Mouse (Mus musculus): ENCODE measurements around the gene Fntb. TPM values are rescaled to one million over a fixed set of nuclear protein-coding genes. Genes with fewer than 3 reads are reported as not detected.

The Fntb gene
- total and polyA plus RNA-seq, 3 experiments = 11.7 to 28.5 TPM; not detected in 1

DNA sequence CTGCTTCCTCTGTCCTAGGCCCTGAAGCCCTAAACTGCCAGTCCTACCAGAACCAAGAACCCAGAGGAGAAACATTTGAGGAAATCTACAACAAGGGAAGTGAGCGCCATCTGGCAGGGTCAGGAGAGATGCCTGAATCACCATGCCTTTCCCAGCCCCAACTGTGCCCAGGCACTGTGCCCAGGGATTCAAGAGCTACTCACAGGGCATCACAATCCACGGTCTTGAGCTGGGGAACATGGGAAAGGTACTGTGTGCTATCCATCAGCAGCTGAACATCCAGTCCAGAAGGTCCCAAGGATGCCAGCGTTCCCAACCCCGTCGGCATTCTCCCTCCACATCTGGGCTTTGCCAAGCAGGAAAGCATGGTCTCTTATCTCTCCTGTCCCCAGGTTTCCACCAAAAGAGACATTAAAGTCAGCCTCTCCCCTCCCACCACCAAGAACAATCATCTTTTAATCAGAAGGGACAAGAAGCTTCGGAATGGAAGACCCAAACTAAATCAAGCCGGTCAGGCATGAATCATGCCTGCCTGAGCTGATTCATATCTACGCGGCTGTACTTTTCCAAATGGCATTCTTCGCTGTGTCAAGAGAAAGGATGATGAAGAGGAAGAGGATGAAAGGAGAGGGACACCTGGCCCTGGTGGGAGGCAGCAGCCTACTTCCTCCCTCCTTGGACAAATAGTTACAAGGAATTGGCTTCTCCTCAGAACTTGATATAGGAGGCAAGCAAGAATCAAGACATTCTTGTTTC, 39.8 kb downstream of the Fntb start:
- Histone ChIP-seq H3K36me3 (ENCODE audit: control insufficient read depth in 1 of 2, insufficient read depth in 2 of 2, low read length in 2 of 2) (no peaks in the 10 kb centered on the region), H3K27me3 (ENCODE audit: control insufficient read depth in 1 of 2, insufficient read depth in 2 of 2, low read length in 2 of 2) (no peaks in the 10 kb centered on the region), H3K27ac (ENCODE audit: control insufficient read depth, low read depth, low read length) (no peak overlapping the region), H3K9ac (ENCODE audit: control insufficient read depth, low read depth, low read length, poor library complexity, severe bottlenecking) (no peak overlapping the region), H3K9me3 (replicated peaks; ENCODE audit: insufficient read depth, low read length) (no peaks in the 10 kb centered on the region), H3K79me2 (ENCODE audit: control insufficient read depth, insufficient read depth, low read length, poor library complexity) (no peaks in the 10 kb centered on the region), H3K4me3 (ENCODE audit: control insufficient read depth in 1 of 2, insufficient read depth in 1 of 2, low read depth in 2 of 2, low read length in 2 of 2) (no peak overlapping the region), H3K4me1 (ENCODE audit: control insufficient read depth in 1 of 2, insufficient read depth in 2 of 2, low read length in 2 of 2) (no peaks in the 10 kb centered on the region)
- no peak for TF ChIP-seq POLR2AphosphoS2 (IDR thresholded peaks at IDR 0.05; ENCODE audit: low read length)
- no peak for TF ChIP-seq NRF1 (IDR thresholded peaks at IDR 0.05; ENCODE audit: insufficient read depth, low read depth, low read length, poor library complexity, severe bottlenecking)
- TF ChIP-seq MAX (IDR thresholded peaks at IDR 0.05; ENCODE audit: low read length) = no peak
- no peak for TF ChIP-seq GATA1 (IDR thresholded peaks at IDR 0.05; ENCODE audit: low read depth, low read length)
- TF ChIP-seq HCFC1 (IDR thresholded peaks at IDR 0.05; ENCODE audit: low read depth, low read length) = no peak
- TF ChIP-seq GABPA (IDR thresholded peaks at IDR 0.05; ENCODE audit: low read depth, low read length) = no peak
- TF ChIP-seq CTCF (IDR thresholded peaks at IDR 0.05 in 2 of 3, conservative IDR thresholded peaks at IDR 0.05 in 1 of 3; ENCODE audit: control insufficient read depth in 1 of 3, insufficient read depth in 1 of 3, low read depth in 2 of 3, low read length in 3 of 3, poor library complexity in 1 of 3, severe bottlenecking in 1 of 3) = no peak
- no peak for TF ChIP-seq NELFE (IDR thresholded peaks at IDR 0.05; ENCODE audit: low read depth, low read length)
- TF ChIP-seq TCF12 (IDR thresholded peaks at IDR 0.05; ENCODE audit: low read depth, low read length) = no peak
- TF ChIP-seq MEF2A (IDR thresholded peaks at IDR 0.05; ENCODE audit: extremely low read depth, insufficient replicate concordance, low read depth, low read length, poor library complexity, severe bottlenecking) = no peak
- TF ChIP-seq MXI1 (IDR thresholded peaks at IDR 0.05; ENCODE audit: low read depth, low read length) = no peak
- TF ChIP-seq SMC3 (IDR thresholded peaks at IDR 0.05; ENCODE audit: low read depth, low read length) = no peak
- no peak for TF ChIP-seq BHLHE40 (IDR thresholded peaks at IDR 0.05; ENCODE audit: borderline replicate concordance, low read depth, low read length)
- no peak for TF ChIP-seq ELF1 (IDR thresholded peaks at IDR 0.05; ENCODE audit: low read depth, low read length)
- no peak for TF ChIP-seq TBP (IDR thresholded peaks at IDR 0.05; ENCODE audit: low read depth, low read length)
- no peak for TF ChIP-seq E2F4 (IDR thresholded peaks at IDR 0.05; ENCODE audit: borderline replicate concordance, low read depth, low read length)
- TF ChIP-seq TAL1 (IDR thresholded peaks at IDR 0.05; ENCODE audit: low read length) = no peak
- TF ChIP-seq ZKSCAN1 (IDR thresholded peaks at IDR 0.05; ENCODE audit: low read depth, low read length) = no peak
- no peak for TF ChIP-seq SIN3A (IDR thresholded peaks at IDR 0.05; ENCODE audit: low read length)
- no peak for TF ChIP-seq ETS1 (IDR thresholded peaks at IDR 0.05; ENCODE audit: low read depth, low read length)
- no peak for DNase-seq (ENCODE audit: low read depth, low spot score)

DNA sequence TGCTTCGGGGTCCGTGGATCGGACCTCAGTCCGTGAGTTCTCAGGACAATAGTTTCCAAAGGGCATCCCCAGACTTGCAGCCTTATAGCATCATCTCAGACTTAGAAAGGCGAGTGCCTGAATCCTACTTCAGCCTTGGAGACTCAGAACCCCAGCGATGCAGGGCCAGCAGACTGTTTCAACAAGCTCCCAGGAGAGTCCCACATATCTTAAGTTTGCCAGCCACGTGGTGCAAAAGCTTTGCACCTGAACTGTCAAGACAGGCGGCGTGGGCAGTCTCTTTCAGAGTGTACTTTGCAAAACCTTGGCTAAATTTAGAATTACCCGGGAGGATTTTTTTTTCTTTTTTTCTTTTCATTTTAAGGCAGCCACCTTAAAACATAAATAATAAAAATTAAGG, 42.4 kb downstream of the Fntb start:
- no peak overlapping the region for H3K9ac ChIP-seq (ENCODE audit: control insufficient read depth, low read depth, low read length, poor library complexity, severe bottlenecking)

More for the DNA sequence above, 42.4 kb downstream of the Fntb start:
- no peak overlapping the region for H3K4me3 ChIP-seq (ENCODE audit: control insufficient read depth in 1 of 2, insufficient read depth in 1 of 2, low read depth in 2 of 2, low read length in 2 of 2)
- no peaks in the 10 kb centered on the region for H3K36me3 ChIP-seq (ENCODE audit: control insufficient read depth in 1 of 2, insufficient read depth in 2 of 2, low read length in 2 of 2)
- no peaks in the 10 kb centered on the region for H3K27me3 ChIP-seq (ENCODE audit: control insufficient read depth in 1 of 2, insufficient read depth in 2 of 2, low read length in 2 of 2)
- H3K9me3 ChIP-seq (replicated peaks; ENCODE audit: insufficient read depth, low read length) = no peaks in the 10 kb centered on the region
- H3K79me2 ChIP-seq (ENCODE audit: control insufficient read depth, insufficient read depth, low read length, poor library complexity) = no peaks in the 10 kb centered on the region
- no peak for TF ChIP-seq SIN3A (IDR thresholded peaks at IDR 0.05; ENCODE audit: low read length)
- no peak for TF ChIP-seq ZMIZ1 (IDR thresholded peaks at IDR 0.05; ENCODE audit: low read depth, low read length)
- no peak overlapping the region for H3K27ac ChIP-seq (ENCODE audit: control insufficient read depth, low read depth, low read length)
- H3K4me1 ChIP-seq (ENCODE audit: control insufficient read depth in 1 of 2, insufficient read depth in 2 of 2, low read length in 2 of 2) = no peaks in the 10 kb centered on the region
- no peak for DNase-seq (ENCODE audit: low read depth, low spot score)
